Mouse (Mus musculus) limb, embryonic 12.5 days (tissue): Measurements from ENCODE around the gene Adamts10. TPM values are rescaled to one million over a fixed set of nuclear protein-coding genes. Genes with fewer than 3 reads are reported as not detected.

Experiments
- ATAC-seq: fragments of 200-750 bp; cut with Nextera tagmentation; 2 replicates; pipeline ENCODE4 v1.8.0; 2017; ENCODE audit warnings: low read depth, moderate TSS enrichment; ENCODE audit not compliant: insufficient number of reproducible peaks, insufficient read depth, low FRiP score, low TSS enrichment
- H3K27ac ChIP-seq: fragments of 300-500 bp; sonication (generic); 2 replicates; pipeline ENCODE4 v1.5.1; 2016; ENCODE audit warnings: mild to moderate bottlenecking, moderate library complexity
- H3K27me3 ChIP-seq: fragments of 300-500 bp; sonication (generic); 2 replicates; pipeline ENCODE4 v1.6.1; 2016; ENCODE audit warnings: mild to moderate bottlenecking, moderate library complexity
- H3K36me3 ChIP-seq: fragments of 300-500 bp; sonication (generic); 2 replicates; pipeline ENCODE4 v1.6.1; 2016; ENCODE audit warnings: mild to moderate bottlenecking, moderate library complexity
- H3K4me1 ChIP-seq: fragments of 300-500 bp; sonication (generic); replicated peaks from 2 replicates; pipeline ENCODE4 v1.6.1; 2016
- H3K4me2 ChIP-seq: fragments of 300-500 bp; sonication (generic); 2 replicates; pipeline ENCODE4 v1.6.1; 2016; ENCODE audit warnings: mild to moderate bottlenecking, moderate library complexity
- H3K4me3 ChIP-seq: fragments of 300-500 bp; sonication (generic); replicated peaks from 2 replicates; pipeline ENCODE4 v1.5.1; 2016; ENCODE audit warnings: mild to moderate bottlenecking
- H3K9ac ChIP-seq: fragments of 300-500 bp; sonication (generic); replicated peaks from 2 replicates; pipeline ENCODE4 v1.6.1; 2016; ENCODE audit warnings: mild to moderate bottlenecking, moderate library complexity
- H3K9me3 ChIP-seq: fragments of 300-500 bp; sonication (generic); 2 replicates; pipeline ENCODE4 v1.6.1; 2016; ENCODE audit warnings: mild to moderate bottlenecking, moderate library complexity
- WGBS: fragments of 180-500 bp; shearing (Covaris S2); methylation state at CpG from one replicate; pipeline ENCODE4 v1.1.7; 2016; 5-methylcytosine and 5-hydroxymethylcytosine counted together
- polyA plus RNA-seq: library from polyadenylated mRNA; unstranded; fragments of >200 nt; fragmentation: Nextera tagmentation; extraction: Ambion mirVana; gene quantifications from 2 replicates; pipeline ENCODE4 v1.2.1, GENCODE M21; 2016

The Adamts10 gene
- polyA plus RNA-seq, 1 experiment from 2014 or later = 107 TPM

DNA sequence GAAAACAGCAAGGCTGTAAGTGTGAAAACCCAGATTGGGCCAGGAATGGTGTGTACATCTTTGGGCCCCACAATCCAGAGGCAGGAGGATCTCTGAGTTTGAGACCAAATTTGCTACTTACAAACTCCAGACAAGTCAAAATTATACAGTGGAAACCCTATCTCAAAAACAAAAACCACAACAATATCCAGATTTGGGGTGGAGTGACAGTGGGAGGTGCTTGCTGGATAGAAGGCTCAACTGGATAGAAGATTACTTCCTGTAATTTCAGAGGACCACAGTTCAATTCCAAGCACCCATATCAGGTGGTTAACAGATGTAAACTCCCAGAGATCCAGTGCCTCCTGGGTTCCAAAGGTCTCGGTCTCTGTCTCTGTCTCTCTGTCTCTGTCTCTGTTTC lies 30.5 kb downstream of the Adamts10 start:
- Histone ChIP-seq H3K27ac (no peak overlapping the region), H3K4me2 (no peak overlapping the region), H3K9ac (no peak overlapping the region), H3K9me3 (no peaks in the 10 kb centered on the region), H3K27me3 (0 out of 2 replicates have a peak, but pooled peaks cover 3% of the 10 kb centered on the region), H3K4me3 (no peak overlapping the region), H3K36me3 (peaks cover 48% of the 10 kb centered on the region), H3K4me1 (no peaks in the 10 kb centered on the region)
- WGBS = 95% methylated on average over 1 of the region's 1 CpGs
- ATAC-seq = no peak

DNA sequence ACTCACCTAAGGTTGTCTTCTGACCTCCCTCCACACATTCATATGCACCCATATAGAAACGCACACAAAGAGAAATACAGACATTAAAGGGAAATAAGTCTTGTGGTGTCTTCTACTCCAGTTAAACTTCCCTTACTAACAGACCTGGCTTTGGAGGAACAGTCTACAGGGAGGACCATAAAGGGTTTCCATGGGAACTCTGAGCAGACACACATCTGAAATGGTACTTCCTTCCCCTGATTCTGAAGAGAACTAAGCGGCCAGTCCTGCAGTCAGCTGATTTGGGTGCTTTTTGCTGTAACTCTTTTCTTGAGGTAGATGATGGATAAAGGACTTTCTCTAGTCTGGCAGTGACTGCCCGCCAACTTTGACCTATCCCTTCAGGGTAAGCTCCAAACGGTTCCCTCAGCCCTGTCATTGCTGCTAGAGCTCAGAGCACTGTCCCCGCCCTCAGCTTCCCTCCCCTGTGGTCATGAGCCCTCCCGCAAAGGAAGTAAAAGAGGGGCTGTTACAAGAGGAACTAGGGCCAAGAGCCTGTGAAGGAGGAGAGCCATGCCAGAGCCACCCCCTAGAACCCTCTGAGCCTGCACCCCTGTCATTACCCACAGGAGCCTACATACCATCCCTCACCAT lies 31.3 kb downstream of the Adamts10 start, which contains the start of gene Myo1f:
Gene Myo1f, plus strand, starts transcription at position 485 of the 633 bp plus-strand sequence.
- H3K4me3 ChIP-seq = no peak within 1 kb of the TSS
- no peak for ATAC-seq
- H3K9ac ChIP-seq = no peak within 1 kb of the TSS
- 0 out of 2 replicates have a peak, but pooled peaks cover 3% of the 10 kb centered on the region for H3K27me3 ChIP-seq
- no peaks in the 10 kb centered on the region for H3K9me3 ChIP-seq
- H3K4me1 ChIP-seq = no peaks in the 10 kb centered on the region
- 36% methylated on average over 6 of the region's 6 CpGs for WGBS
- H3K4me2 ChIP-seq = no peak within 1 kb of the TSS
- H3K27ac ChIP-seq = no peak within 1 kb of the TSS
- peaks cover 40% of the 10 kb centered on the region for H3K36me3 ChIP-seq

DNA sequence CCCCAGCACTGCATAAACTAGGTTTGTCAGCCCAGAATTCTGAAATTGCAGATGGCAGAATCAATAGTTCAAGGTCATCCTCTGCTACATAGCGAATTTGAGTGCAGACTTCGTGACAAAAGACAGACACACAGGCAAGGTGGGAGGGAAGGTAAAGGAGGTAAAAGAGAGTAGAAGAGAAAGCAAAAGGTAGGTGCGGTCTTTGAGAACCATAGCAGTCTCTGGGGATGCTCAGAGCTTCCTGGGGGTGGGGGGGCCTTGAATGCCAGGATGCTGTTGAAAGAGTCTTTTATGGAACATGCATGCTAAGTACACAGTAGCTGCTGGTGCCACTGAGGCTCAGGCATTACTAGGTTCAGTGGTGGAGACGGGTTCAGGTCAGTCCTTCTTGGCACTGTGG lies 33.9 kb downstream of the Adamts10 start:
- Histone ChIP-seq H3K27ac (no peak overlapping the region), H3K4me1 (no peaks in the 10 kb centered on the region), H3K36me3 (peaks cover 15% of the 10 kb centered on the region), H3K4me2 (no peak overlapping the region), H3K27me3 (0 out of 2 replicates have a peak, but pooled peaks cover 3% of the 10 kb centered on the region), H3K9me3 (no peaks in the 10 kb centered on the region), H3K4me3 (no peak overlapping the region), H3K9ac (no peak overlapping the region)
- no peak for ATAC-seq
- 73% methylated on average over 4 of the region's 4 CpGs for WGBS

DNA sequence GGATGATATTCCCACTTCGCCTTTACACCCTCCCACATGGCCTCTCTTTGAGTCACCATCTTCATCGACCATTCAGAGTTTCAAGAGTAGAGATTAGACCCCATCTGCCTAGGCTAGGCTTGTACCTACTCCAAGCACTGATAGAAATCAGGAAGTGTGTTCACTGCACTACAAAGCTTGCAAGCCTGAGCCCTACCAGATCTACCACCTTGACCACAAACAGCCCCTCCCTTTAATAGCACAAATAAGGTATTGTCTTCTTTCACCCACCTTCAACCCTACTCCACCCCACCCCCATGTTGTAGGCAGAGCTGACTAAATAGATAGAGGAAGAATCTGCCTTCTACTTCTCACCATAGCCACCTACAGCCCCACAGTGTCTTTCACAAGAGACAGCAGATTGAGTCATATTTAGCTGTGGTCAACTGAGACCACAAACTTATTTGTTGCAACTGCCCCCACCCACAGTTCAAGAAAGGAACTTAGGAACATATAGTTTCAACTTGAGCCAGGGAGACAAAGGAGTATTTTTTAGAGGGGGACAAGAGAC lies 39.6 kb downstream of the Adamts10 start:
- WGBS = 74% methylated on average over 2 of the region's 2 CpGs
- no peaks in the 10 kb centered on the region for H3K9me3 ChIP-seq
- H3K27me3 ChIP-seq = no peaks in the 10 kb centered on the region
- no peak overlapping the region for H3K27ac ChIP-seq
- H3K4me3 ChIP-seq = no peak overlapping the region
- no peaks in the 10 kb centered on the region for H3K36me3 ChIP-seq
- no peak overlapping the region for H3K9ac ChIP-seq
- ATAC-seq = no peak
- H3K4me2 ChIP-seq = no peak overlapping the region
- H3K4me1 ChIP-seq = no peaks in the 10 kb centered on the region

DNA sequence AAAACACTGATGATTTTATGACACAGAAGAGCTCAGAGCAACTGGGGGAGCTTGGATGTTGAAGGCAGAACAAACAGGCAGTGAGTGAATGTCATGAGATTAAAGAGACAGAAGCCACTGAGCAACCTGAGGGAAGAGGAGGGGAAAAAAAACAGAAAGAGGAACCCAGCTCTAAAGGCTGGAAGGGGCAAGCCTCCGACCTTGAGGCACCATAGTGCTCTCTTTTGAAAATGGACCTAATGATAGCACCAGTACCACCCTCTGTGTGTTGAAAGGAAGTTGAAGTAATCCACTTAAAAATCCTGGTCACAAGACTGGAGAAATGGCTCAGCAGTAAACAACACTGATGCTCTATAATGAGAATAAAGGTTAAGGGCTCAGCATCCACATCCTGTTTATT lies 40.6 kb downstream of the Adamts10 start:
- no peak overlapping the region for H3K27ac ChIP-seq
- no peak overlapping the region for H3K4me2 ChIP-seq
- no peaks in the 10 kb centered on the region for H3K9me3 ChIP-seq
- H3K4me3 ChIP-seq = no peak overlapping the region
- 65% methylated on average over 1 of the region's 1 CpGs for WGBS
- H3K36me3 ChIP-seq = no peaks in the 10 kb centered on the region
- no peaks in the 10 kb centered on the region for H3K4me1 ChIP-seq
- no peak overlapping the region for H3K9ac ChIP-seq
- H3K27me3 ChIP-seq = no peaks in the 10 kb centered on the region
- no peak for ATAC-seq

DNA sequence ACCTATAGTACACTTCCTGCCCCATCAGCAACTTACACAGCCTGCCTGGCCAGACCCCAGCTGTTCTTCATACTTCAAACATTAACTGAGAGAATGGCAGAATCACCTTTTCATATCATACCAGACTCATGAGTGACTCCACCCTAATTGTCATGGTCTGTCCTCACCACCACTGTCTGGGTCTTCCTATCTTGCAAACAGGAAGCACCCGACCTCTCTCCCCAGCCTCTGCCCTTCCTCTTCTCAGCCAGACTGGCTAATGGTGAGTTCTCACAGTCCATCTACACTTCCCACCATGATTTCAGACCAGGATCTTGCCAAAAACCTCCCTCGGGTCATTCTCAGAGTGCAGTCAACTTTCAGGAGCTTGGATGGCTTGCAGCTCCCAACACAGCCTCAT lies 42.2 kb downstream of the Adamts10 start:
- Histone ChIP-seq H3K27me3 (no peaks in the 10 kb centered on the region), H3K4me1 (no peaks in the 10 kb centered on the region), H3K4me2 (no peak overlapping the region), H3K4me3 (no peak overlapping the region), H3K9me3 (no peaks in the 10 kb centered on the region), H3K9ac (no peak overlapping the region), H3K36me3 (no peaks in the 10 kb centered on the region), H3K27ac (no peak overlapping the region)
- ATAC-seq = no peak
- 79% methylated on average over 2 of the region's 2 CpGs for WGBS

DNA sequence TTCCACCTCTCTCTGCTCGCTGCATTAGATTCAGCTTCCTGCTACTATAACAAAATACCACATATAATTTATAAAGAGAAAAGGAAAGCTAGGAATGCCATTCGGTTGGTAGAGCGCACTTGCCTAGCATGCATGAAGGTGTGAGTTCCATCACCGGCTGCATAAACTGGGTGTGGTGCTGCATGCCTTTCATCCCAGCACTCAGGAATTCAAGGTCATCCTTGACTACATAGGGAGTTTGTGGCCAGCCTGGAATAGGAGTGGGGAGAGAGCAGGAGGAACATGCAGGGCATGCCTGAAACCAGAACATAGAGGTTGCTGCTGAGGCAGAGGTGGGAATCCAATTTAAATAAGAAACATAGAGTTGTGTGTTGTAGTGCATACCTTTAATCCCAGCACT lies 60.1 kb downstream of the Adamts10 start:
- H3K4me3 ChIP-seq = no peak overlapping the region
- no peak overlapping the region for H3K27ac ChIP-seq
- no peaks in the 10 kb centered on the region for H3K9me3 ChIP-seq
- WGBS = 84% methylated on average over 4 of the region's 4 CpGs
- H3K4me2 ChIP-seq = no peak overlapping the region
- no peaks in the 10 kb centered on the region for H3K4me1 ChIP-seq
- no peaks in the 10 kb centered on the region for H3K27me3 ChIP-seq
- no peaks in the 10 kb centered on the region for H3K36me3 ChIP-seq
- no peak for ATAC-seq
- no peak overlapping the region for H3K9ac ChIP-seq

DNA sequence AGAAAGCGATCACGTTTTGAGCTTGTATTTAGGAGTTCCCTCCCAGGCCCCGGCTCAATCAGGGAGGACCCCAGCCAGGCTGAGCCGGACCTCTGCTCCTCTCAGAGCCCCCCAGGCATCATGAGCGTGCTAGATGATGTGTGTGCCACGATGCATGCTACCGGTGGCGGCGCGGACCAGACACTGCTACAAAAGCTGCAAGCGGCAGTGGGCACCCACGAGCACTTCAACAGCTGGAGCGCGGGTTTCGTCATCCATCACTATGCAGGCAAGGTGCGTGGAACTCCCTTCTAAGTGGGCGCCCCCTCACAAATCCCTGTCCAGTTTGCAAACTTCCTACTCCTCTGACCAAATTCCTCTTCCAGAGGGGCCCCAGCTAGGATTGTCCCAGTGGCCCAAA lies 62.0 kb downstream of the Adamts10 start:
- no peaks in the 10 kb centered on the region for H3K4me1 ChIP-seq
- H3K9ac ChIP-seq = no peak overlapping the region
- H3K27ac ChIP-seq = no peak overlapping the region
- no peaks in the 10 kb centered on the region for H3K27me3 ChIP-seq
- no peak overlapping the region for H3K4me2 ChIP-seq
- 62% methylated on average over 17 of the region's 17 CpGs for WGBS
- H3K4me3 ChIP-seq = no peak overlapping the region
- H3K36me3 ChIP-seq = no peaks in the 10 kb centered on the region
- ATAC-seq = no peak
- H3K9me3 ChIP-seq = no peaks in the 10 kb centered on the region

DNA sequence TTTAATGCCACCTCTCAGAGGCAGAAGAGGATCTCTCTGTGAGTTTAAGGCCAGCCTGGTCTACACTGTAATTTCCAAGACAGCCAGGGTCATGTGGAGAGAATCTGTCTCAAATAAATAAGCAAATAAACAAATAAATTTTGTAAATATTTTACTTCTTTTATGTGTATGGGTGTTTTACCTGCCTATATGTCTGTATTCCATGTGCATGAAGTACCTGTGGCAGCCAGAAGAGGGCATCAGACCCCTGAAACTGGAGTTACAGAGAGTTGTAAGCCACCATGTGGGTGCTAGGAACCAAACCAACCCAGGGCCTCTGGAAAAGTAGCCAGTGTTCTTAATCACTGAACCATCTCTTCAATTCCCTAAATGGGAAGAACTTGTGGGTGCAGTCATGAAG lies 73.3 kb downstream of the Adamts10 start:
- H3K4me2 ChIP-seq = no peak overlapping the region
- H3K36me3 ChIP-seq = no peaks in the 10 kb centered on the region
- peaks cover 10% of the 10 kb centered on the region for H3K9me3 ChIP-seq
- ATAC-seq = no peak
- no peak overlapping the region for H3K4me3 ChIP-seq
- H3K9ac ChIP-seq = no peak overlapping the region
- H3K4me1 ChIP-seq = no peaks in the 10 kb centered on the region
- H3K27me3 ChIP-seq = no peaks in the 10 kb centered on the region
- H3K27ac ChIP-seq = no peak overlapping the region

DNA sequence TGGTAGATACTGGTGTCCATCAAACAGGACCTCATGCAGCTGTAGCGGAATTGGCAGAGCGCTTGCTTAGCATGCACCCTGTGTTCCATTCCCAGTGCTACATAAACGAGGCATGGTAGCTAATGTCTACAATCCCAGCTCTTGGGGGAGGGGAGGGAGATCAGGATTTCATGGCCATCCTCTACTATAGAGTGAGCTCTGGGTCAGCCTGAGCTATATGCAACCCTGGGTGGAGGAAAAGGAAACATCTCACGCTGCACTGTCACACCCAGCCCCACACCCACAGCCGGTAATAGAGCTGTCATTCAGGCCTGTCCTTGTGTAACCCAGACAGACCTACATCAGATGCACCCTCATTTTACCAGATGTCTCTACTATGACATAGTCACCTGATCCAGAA lies 74.5 kb downstream of the Adamts10 start:
- 92% methylated on average over 5 of the region's 5 CpGs for WGBS
- Histone ChIP-seq H3K9me3 (peaks cover 10% of the 10 kb centered on the region), H3K36me3 (no peaks in the 10 kb centered on the region), H3K9ac (no peak overlapping the region), H3K27ac (no peak overlapping the region), H3K4me1 (no peaks in the 10 kb centered on the region), H3K27me3 (no peaks in the 10 kb centered on the region), H3K4me3 (no peak overlapping the region), H3K4me2 (no peak overlapping the region)
- no peak for ATAC-seq

DNA sequence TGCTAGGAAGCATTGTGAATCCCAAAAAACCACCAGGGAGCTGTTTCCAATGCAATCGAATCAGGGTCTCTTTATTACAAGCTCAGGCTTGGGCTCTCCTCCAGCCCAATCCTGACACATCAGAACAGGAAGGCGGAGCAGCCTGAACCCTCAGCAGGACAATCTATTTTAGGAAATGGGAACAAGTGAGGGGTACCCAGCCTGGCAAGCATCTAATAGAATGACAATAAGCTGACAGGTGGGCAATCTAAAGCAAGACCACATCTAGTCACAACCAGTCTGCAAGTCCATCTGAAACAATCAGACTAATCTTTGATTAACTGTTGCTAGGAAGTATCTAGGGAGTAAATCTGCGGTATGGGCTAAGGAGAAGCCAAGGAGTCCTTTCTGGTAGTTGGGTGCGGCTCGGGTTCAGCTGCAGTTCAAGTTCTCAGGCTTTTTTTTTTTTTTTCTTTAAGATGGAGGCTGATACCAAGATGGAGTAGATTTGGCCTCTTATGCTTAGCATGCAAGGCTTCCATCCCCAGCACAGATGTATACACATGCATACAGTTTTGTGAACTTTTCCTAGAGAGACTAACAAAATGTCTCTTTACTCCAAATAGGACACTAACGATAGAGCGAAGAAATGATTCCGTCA lies 76.0 kb downstream of the Adamts10 start:
- no peak for ATAC-seq
- peaks cover 10% of the 10 kb centered on the region for H3K9me3 ChIP-seq
- 88% methylated on average over 8 of the region's 8 CpGs for WGBS

More for the DNA sequence above, 76.0 kb downstream of the Adamts10 start:
- no peaks in the 10 kb centered on the region for H3K4me1 ChIP-seq
- H3K27me3 ChIP-seq = no peaks in the 10 kb centered on the region
- H3K27ac ChIP-seq = no peak overlapping the region
- H3K36me3 ChIP-seq = no peaks in the 10 kb centered on the region
- H3K4me2 ChIP-seq = no peak overlapping the region
- H3K9ac ChIP-seq = no peak overlapping the region
- no peak overlapping the region for H3K4me3 ChIP-seq
